Mouse (Mus musculus): ENCODE data around the gene Nfia.

Nfia gene

DNA sequence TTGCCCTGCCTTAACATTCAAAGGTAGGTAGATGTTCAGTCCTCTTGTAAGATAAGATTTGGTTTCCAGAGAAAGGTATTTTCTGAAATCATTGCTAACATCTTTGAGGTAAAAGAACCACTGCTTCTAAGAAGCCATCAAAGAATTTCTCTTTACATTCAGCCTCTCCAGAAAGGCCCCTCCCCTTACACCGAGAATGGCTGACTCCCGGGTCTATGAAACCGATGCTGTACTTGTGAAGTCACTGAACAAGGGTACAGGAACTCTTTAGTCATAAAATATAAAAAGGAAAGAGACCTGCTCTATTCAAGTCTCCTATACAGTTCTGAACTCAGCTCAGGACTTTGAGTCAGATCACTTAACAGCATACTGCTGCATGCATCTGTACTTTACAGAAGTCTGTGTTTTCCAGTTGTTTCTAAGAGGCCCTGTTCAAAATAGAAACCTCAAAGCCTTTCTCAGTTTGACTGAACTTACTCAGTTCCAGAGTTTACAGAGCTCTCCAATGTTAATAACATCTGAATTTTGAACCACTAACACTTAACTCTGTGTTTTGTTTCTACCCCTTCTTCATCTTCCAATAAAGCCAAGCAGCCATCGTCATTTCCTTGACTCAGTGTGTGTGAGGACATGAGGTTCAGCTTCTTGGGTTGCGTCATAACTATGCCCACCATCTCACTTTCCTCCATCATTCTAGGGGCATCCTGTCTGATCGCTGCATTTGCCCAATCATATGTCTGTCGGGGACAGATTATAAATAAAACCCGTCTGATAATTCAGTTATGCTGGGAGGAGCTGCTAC lies 223.6 kb downstream of the Nfia start:
- in situ Hi-C loops (cut with MboI) = no loop called here

DNA sequence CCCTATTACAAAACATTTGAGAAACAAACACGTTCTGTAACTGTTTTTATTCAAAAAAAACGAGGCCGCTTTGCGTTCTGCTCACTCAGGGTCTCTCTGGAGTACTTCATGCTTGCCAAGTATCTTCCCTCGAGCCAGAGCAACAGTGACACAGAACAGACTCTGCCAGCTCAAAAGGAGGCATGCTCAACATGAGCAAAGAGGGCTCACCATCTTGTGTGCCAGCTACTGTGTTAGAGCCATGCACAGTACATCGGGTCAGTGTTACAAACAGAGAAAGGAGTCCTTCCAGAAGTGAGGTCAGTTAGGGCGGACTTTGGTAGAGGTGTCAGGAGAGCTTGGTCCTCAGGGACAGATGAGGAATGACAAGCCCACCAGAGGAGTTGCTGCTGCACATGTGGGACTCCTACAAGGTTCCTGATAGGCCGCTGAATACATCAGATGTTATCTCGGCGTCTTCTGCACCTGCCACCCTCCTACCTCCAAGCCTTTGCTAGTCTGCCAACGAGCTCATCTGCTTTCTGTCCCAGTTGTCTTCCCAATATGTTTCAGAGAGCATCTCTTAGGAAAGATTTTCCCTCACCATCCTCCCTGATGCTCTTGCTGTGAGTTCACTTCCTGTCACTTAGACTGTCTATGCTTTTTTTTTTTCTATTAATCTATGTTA lies 224.8 kb downstream of the Nfia start:
- in situ Hi-C loops (cut with MboI) = no loop called here

DNA sequence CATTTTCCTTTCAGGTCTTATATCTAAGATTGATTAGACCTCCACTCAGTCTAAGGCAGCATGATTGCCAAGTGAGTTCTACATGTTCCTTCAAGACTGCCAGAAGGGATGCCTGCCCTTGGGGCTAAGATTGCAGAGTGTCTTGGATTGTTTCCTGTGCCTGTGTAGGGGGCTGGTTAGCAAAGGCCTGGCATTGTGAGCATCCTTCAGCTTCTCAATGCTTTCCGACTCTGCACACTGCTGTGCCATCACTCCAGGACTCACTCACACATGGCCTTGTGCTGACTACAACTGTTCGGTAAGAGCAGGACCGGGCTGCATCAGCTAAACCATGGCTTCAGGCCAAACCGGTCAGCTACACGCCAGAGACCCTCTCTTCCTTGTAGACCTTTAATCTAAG lies 229.7 kb downstream of the Nfia start:
- in situ Hi-C loops (cut with MboI) = no loop called here

DNA sequence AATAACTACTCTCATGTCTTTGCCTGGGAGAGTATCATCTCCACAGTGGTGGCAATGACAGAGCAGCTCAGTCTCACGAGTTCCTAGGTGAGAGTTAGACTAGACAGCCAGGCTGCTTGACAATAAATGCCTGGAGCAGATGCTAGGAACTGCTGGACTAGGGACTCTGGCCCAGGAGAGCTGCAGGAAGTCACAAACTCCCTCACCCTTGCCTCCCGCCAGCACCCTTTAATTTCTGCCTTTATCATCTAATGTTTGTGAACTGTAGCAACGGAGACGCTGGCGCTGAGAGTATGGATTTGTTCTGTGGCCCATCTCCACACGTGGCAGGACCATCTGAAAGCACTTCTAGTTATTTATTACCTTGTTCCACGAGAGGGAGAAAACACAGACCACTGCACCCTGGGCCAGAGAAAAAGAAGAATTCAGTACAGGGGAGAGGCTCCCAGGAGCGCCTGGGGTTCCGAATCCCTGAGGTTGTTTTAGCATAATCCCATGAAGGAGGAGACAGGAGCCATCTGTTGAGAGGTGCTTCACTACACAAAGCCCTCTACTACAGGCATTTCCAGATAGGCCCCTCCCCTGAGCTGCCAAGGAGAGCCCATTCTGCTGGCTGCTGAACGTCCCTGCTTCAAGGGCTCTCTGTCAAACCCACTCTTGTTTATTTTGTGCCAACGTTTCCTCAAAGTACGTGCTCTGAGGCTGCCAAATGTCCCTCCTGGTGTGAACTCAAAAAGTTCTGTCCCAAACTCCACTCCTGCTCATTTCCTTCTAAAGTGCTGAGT lies 231.0 kb downstream of the Nfia start:
- in situ Hi-C loops (cut with MboI) = no loop called here

DNA sequence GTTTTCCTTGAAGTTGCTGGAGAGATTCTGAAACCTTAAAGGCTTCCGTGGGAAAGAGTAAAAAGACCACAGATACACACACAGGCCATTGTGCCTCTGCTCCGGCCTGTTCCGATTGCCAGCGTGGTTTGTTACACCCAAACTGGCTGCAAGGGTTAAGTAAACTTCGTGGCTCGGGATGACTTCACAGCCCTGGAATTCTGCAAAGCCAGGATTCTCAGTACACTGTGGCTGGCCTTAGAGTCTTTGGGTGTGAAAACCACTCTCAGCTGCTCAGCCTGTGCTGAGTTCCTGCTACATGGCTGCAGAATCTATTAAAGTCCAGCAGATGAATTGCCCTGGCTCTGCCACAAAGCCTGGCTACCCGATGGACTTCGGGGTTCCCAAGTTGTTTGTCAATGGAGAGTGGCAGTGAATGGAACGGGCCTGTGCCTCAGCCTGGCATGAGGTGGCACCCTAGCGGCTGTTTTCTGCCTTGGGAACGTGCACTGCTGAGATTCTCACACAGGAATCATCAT lies 231.6 kb downstream of the Nfia start:
- in situ Hi-C loops (cut with MboI) = no loop called here

DNA sequence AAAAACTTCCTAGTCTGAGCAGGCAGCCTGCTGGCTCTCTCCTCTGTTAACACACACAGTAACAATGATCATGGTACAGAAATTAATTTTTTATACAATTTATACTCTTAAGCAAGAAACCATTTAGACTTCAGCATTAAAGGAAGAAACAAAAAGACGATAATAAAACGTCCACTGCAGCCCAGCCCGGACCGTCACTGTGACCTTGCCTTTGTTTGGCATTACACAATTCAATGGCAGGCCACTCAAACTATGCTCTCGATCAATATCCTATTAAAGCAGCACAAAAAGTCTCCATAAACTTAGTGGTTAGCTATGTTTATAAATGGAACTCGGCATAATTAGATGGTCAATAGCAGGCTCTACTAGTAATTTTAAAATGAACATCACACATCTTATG lies 232.5 kb downstream of the Nfia start:
- in situ Hi-C loops (cut with MboI) = no loop called here

DNA sequence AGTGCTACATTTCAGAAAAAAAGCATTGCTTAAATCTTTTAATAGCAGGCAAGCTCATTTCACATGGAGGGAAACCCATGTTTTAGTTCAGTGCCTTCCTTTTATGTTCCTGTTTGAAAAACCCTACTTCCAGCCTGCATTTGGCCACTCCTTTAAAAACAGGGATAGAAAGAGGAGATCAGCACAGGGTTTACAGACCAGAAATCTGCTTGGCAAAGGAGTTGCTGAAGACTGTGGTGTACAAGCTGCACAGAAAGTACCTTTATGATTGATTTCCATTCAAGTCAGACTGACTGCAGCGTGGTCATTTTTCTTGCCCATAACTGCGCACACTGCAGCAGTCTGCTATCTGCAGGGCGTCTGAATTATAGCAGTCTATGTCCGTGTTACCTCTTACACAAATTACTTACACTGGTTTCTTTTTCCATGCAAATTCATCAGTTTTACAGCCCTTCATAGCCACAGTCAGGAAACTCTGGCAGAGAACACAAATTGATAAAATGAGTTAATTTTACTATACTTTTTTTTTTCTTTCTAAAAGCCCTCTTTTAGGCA lies 236.4 kb downstream of the Nfia start:
- in situ Hi-C loops (cut with MboI) = no loop called here

DNA sequence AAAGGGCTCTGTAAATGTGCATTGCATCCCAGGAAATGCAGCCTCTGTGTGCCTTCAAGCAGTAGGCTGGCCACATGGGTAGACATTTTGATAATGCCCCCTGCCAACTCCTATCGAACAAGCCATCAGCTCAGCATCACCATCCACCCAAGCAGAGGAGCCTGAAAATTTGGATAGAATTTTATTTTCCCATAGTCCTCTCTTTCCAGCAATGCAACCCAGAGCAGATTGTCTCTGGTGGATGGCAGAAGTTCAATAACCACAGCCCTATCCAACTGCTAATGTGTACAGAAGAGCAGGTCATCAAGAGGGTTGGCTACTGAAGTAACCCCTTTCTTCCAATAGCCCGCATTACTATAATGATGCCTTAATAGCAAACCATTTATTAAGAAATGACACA lies 237.4 kb downstream of the Nfia start:
- in situ Hi-C loops (cut with MboI) = no loop called here

DNA sequence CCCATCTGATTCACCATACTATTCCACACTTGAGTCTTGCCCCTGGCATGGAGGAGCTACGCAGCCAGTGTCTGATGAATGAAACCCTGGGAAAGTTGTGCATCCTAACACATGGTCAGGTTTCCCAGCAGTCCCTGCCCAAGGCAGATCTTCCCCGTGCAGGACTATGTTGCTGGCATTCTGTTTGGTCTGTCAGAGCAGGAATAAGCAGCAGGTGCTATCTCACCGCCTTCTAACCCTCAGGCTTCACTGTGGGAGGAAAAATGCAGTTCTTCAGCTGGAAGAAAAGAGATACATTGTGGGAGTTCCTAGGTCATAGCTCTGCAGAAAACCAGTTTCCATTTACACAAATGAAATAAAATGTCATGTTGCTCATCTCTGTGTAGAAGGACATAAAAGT lies 247.3 kb downstream of the Nfia start:
- in situ Hi-C loops (cut with MboI) = no loop called here

DNA sequence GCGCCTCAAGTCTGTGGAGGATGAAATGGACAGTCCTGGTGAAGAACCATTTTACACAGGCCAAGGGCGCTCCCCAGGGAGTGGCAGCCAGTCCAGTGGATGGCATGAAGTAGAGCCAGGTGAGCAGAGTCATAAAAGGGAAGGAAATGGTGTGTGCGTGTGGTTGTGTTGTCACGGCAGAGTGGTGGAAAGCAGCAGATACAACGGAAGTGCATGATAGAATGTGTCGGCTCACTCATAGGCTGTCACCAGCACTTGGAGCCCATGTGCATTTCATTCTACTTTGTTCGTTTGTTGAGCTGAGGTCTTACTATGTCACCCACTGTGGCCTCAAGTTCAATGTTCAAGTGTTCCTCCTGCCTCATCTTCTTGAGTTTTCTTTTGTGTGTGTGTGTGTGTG lies 248.3 kb downstream of the Nfia start:
- in situ Hi-C loops (cut with MboI) = no loop called here

DNA sequence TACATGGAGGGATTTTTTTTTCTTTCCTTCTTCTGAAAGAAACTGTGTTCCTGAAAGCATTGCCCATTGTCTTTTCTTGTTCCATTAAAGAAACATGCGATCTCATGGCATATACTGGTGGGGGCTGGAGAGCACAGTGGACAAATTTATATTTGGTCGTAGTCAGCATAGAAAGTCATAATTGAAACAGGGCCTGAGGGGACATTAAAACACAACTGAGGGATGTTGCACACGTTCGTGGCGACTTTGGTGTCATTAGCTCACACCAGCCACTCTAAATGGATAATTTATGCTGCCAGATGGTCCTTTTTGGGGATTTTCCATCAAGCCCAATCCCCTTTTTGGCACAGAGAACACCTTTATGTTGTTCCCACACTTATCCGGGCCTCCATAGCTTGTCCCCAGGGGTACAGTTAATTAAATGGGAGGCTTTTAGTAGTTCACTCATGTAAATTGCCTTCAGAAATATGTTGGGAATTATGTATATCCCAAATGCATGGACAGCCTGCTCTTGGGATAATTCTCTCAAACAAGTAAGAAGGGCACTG lies 250.8 kb downstream of the Nfia start:
- in situ Hi-C loops (cut with MboI) = no loop called here

DNA sequence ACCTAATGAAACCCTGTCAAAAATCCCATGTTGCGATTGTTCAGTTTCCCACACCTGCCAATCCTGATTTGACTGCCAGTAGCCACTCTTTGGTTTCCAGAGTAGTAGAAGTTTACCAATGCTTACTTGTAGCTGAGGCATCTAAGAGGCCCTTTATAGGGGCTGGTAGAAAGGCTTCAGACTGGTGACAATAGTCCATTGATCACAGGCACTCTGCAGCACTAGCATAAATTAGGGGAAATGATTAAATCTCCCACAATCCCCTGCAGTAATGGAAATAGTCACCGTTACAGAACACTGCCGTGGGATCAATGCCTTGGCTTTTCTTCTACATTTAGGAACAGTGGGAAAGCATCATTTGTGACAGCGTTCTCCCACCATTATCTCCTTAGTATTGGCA lies 254.9 kb downstream of the Nfia start:
- in situ Hi-C loops (cut with MboI) = no loop called here

DNA sequence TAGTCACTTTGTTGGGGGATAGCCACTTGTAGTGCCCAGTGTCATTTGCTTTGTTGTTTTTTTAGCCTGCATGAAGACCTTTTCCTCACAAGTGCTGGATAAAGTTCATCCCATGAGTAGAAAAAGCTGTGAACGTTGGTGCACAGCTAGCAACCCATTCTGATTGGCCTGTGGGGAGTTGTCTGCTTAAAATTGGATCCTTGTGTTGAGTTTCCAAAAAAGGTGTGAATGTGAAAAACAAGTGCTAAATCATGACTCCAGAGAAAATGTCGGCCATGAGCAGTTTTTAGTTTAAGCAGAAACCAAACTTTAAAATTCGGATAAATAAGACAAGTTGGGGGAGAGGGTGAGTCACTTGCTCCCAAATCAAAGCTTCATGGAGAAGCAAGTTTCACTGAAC lies 259.3 kb downstream of the Nfia start:
- in situ Hi-C loops (cut with MboI) = no loop called here

DNA sequence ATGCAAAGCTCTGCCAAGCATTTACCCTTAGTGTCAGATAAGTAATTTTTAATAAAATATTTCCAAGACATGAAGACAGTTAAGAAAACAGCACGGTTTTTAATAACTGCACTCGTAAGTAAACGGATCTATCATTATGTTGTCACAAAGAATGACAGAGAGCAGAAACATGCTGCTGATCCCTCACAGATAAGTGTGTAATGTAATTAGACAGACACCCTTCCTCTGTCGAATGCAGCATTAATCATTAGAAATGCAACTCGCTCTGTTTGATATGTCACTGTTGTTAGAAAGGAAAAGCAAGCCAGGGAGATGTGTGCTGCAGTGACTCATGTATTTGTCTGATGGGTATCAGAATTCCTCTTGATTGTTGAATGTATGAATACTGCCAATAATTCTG lies 259.8 kb downstream of the Nfia start:
- in situ Hi-C loops (cut with MboI) = no loop called here

DNA sequence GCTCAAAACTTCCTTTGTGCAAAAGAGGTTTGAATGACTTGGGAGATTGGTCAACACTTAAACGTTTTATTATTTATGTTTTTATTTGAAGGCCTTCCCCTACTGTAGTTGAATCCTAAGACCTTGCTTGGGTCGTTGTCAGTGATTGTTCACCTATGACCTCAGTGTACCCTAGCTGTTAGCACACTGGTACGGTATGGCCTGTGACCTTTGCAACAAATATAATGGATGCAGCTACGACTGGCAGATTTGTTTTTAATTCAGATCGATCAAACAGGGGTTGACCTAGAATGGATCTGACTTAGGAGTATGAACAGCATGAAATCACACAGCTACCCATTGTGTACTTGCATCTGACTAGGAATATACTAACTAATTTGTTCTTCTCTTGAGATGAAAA lies 266.6 kb downstream of the Nfia start:
- in situ Hi-C loops (cut with MboI) = no loop called here

DNA sequence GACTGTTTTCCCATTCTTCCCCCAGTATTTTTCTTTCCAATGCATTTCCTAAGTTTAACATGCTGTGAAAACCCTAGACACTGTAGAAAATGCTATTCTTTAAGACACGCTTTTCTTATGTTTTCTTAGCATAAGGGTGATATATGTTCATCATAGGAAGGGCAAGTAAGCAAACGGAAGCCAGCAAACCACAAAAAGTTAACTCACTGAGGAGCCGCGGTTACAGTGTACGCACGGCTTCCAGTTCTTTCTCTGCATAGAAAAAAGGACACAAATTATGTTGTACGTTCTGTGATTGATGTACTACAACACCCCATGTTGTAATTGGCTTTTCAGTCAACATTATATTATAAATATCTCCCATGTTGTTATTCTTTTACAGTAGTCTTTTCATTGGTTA lies 267.6 kb downstream of the Nfia start:
- in situ Hi-C loops (cut with MboI) = no loop called here

DNA sequence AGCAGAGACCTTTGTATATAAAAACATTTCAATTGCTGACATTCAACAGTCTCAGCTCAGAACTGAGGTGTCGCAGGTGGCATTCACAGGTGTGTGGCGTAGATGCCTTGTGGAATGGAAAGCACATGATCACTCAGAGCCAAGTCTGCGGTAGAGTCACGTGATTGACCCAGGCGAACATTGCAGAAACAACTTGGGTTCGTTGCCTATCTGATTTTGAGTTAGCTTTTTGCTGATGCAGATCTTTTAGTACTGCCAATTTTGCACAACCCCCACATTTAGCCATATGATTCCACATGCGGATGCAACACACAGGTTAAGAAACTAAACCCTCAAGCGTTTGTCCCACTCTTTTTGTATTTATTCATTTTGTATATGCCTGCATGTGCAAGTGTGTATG lies 272.1 kb downstream of the Nfia start:
- in situ Hi-C loops (cut with MboI) = no loop called here

DNA sequence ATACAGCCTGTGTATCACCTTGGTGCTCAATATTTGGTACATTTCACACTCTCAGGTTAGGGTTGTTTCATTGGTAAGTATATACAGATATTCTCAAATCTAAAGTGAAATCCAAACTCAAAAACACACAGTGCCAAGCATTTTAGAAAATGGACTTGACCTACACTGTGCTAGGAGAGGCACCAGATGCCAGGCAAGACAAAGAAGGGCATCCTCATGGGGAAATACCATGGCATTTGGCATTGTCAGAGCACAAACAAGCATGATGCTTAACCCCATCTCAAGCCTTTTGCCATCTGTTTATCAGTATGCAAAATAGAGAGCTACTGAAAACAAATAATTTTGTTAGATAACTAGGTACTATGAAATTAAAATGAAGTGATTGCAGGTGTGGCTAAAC lies 274.8 kb downstream of the Nfia start:
- in situ Hi-C loops (cut with MboI) = no loop called here

DNA sequence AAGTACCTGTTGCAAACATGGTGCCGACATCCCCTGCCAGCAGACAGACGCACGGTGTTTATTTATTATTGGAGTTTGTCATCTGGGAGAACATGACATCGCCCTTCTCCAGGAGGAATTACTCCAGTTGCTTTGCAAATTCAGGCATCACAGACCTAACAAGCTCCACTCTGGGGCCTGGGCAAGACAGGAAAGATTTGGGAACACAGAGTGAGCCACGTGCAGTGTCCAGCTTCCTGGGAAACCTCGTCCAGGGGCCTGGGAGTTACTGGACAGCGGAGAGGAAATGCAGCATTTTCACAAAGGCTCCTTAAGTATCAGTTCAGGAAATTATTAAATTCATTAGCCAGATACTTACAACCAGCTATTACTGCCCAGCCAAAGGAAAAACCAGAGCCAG lies 277.1 kb downstream of the Nfia start:
- in situ Hi-C loops (cut with MboI) = no loop called here

DNA sequence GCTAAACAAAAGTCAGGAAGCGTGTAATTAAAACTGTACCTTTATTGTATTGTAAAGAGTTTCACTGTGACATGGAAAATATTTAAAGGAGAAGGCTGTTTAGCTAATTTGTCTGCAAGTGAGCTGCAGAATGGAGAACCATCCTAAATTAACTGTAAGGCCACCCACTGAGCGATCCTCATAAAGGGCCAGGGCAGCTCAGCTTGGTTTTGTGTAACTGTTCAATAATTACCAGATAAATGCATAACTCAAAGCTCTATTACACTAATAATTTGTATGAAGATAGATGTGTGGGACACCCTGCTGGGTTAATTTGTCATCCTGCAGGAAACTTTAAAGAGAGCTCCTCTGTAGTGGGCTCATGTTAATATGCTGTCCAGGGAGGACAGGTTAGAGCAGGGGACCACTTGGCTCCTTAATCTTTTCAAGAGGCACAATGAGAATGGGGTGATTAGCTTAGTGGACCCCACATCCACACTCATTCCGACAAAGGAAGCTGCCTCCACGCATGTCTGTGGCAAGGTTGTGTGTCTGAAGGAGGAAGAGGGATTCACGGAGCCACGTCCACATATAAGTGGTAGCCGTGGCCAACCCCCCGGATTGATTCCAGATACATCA lies 277.6 kb downstream of the Nfia start:
- in situ Hi-C loops (cut with MboI) = no loop called here

DNA sequence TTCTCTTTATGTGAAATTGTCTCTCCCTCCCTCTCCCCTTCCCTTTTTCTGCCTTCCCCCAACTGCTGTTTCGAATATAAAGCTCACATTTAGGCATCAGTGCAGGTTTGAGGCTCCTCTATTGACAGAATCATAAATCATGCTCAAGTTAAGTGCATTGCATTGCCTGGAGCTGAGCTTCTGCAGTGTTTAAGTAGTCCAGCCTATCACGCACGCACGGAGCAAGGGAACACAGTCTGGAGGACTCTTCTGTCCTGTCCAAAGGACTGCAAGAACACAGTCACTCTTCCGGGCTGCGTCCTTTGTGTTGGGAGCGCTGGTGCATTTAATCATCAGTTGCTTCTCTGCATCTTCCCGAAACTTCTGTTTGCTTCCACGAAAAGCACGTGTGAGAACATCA lies 278.2 kb downstream of the Nfia start:
- in situ Hi-C loops (cut with MboI) = no loop called here

DNA sequence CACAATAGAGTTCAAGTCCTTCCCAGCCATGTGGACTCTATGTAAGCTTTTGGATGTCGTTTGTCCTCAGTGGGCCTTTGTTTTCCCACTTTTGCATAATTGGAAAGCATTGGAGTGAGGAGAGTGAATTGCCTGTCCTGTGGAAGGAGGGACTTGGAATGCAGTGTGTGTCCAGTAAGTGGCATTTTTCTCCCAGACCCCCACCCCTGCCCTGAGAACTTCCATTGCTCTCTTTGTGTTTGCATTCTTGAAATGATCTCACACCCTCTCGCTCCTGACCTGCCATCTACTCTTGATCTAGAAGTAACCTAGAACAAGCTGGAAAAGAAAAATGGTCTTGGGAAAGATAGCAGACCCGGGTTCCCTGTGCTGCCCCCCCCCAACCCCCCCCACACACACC lies 278.8 kb downstream of the Nfia start:
- in situ Hi-C loops (cut with MboI) = no loop called here

Measured in mature B cell (primary cell).